Mouse (Mus musculus) left cerebral cortex, adult 8-10 months (tissue): Measurements from ENCODE around the gene Ppy. TPM values are rescaled to one million over a fixed set of nuclear protein-coding genes. Genes with fewer than 3 reads are reported as not detected.

Experiments used
- DNase-seq, 2 experiments: peaks; one replicate each; pipeline ENCODE4 v3.0.0; 2022; ENCODE audit warnings: low spot score in 2 of 2
- total RNA-seq, 4 experiments: library from RNA; stranded (reverse); gene quantifications; 2 replicates each; pipeline ENCODE4 v1.2.4; 2022

Ppy gene
- total RNA-seq: not detected

DNA sequence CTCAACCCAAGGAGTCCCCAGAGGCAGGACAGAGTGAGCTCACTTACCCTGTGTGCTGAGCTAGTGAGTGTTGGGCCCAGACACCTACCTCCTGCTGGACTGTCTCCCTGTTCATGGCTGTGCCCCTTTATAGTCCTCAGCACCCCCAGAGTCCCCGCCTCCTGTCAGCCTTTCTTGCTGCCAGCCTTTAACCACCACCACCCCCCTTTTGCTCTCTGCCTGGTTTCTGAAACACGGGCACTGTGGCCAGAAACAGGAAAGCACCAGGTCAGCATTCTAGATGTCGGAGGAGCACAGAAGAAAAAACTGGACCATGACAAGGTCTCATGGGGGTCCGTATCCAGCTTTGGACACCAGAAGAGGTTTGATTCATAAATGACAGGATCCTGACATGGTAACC lies at the start of gene Ppy:
TSS of gene Ppy (minus strand) at position 101 of the 400 bp plus-strand sequence.
- DNase-seq: no peak

DNA sequence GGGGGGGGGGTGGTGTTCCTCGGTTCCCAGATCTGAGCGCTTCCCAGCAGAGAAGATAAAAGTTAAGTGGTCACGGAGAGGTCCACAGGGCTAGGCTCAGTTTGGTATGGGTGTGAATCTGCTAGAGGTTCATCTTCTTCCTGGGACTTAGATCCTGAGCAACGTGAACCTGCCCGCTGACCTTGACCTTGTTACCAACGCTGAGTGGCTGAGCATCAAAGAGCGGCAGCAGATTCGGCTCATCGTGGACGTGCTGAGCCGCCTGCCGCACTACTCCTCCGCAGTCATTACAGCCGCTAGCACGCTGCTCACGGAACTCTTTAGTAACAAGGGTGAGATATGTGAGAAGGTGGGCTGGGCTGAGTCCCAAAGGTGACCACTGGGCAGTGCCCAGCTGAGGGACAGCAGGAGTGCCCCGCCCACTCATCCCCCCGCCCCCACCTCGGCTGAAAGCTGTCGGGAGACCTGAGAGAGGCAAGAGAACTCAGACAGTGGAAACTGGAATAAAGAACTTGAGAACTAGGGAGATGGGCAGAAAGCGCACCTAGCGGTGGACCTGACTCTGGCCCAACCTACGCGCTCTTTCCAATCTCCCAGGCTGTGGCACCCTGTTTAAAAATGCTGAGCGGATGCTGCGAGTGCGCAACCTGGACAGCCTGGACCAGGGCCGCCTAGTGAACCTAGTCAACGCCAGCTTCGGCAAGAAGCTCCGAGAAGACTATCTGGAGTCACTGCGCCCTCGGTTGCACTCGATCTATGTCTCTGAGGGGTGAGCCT lies 46.3 kb upstream of the Ppy start:
- DNase-seq: no peak

DNA sequence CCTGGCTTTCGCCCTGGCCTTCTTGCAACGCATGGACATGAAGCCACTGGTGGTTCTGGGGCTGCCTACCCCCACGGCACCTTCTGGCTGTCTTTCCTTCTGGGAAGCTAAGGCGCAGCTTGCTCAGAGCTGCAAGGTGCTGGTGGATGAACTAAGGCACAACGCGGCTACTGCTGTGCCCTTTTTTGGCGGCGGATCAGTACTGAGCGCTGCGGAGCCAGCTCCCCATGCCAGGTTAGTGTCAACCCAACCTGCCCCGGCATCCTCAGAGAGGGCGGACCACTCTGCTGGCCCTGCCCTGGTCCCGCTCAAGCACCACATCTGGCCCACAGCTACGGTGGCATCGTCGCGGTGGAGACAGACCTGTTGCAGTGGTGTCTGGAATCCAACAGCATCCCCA lies 45.4 kb upstream of the Ppy start:
- DNase-seq: no peak

DNA sequence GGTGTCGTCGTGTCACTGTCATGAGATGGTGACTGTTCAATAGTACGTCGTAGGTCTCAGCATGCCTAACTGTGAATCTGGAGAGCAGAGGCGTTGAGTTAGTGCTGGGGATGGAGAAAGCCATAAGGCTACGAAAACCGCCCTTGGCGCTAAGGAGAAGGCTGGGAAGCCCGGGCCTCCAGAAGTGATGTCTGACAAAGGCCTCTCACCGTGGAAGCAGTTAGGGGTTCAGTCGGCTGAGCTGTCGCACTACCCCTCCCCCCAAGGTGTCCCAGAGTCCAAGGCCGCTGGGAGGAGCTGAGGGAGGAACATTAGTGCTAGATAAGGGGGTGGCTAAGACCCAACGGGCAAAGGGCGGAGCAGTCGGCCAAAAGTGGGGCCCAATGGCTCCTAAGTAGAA lies 44.9 kb upstream of the Ppy start:
- DNase-seq: no peak

DNA sequence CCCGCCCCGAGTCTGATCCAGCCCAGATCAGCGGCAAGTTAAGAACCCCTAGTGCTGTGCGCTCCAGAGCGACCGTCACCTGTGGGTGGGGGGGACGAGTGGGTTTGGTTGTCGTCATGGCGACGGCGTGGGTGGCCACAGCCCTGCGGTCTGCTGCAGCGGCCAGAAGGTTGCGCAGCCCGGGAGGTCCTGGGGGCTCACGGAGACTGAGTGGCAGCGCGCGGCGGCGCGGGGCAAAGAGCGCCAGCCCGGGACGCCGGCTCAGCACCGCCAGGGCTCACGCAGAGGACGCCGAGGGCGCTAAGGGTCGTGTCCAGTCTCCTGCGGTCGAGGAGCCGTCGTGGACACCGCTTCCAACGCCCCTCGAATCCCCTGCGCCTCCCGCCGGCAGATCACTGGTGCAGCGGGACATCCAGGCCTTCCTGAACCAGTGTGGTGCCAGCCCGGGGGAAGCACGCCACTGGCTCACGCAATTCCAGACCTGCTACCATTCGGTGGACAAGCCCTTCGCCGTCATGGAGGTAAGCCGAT lies 44.4 kb upstream of the Ppy start, which contains the start of gene Nags:
TSS of gene Nags (plus strand) at position 43 of the 531 bp plus-strand sequence.
- no peak for DNase-seq

DNA sequence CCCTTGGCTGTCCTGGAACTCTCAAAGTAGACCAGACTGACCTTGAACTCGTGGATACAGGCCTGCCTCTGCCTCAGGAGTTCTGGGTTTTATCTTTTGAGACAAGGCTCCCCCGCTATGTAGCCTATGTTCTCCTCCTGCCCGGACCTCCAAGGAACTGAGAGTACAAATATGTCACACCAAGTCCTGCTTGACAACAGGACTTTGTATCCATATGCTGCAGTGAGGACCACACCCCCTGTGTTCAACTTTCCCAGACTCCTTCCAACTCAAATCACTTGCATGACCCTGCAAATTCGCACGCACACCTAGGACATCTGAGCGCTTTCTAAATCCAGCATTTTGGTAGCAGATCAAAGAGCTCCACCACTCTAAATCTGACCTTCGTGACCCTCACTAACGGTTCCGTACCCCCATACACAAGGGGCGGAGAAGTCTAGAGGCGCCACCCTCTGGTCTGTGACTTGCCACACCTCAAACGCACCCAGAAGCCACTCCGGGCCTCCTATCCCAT lies 43.9 kb upstream of the Ppy start:
- no peak for DNase-seq

DNA sequence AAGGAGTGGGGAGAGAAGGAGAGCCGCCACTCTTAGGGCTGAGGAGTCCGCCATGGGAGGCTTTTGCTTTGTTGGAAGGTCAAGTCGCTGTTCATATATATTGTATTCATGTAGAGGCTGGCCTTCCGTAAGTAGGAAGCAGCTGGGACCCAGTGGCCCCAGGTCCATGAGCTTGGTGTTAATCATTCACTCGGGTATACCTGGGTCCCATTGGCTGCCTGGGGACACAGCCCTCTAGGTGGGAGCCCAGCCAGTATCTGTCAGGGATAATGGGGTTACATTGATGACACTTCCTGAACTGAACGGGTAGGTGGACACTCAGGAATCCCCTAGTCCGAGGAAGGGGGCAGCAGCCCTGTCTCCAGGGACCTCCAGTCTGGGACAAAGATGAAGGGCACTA lies 41.2 kb upstream of the Ppy start:
- no peak for DNase-seq

DNA sequence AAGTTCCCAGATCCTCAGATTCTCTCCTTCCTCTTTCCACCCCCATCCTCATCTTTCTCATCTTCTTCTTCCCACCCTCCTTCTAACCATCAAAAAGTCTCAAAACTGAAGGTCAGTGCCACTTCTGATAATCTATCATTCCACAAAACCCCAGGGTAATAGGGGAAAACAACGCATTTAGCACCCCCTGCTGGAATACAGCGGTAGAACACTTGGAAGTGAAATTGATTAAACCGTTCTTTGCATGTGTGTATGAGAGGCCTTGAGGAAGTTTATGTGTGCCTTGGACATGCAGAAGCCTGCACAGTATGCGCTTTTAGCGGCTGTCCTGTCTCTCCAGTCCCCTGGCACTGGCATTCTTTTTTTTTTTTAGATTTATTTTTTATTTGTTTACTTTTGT lies 39.4 kb upstream of the Ppy start:
- peak in 1 of 2 experiments; percentile 48 for DNase-seq

DNA sequence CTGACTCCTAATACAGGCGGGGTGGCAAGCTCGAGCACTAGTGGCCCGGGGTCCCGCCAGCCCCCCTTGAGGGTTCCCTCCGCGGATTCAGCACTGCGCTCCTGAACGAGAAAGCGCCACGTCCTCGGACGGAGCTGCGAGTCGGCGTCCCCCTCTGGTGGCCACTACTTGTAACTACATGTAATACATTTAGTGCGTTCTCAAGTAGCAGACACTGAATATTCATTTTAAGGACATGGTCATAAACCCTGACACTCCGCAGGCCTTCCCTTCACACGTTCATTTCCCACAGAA lies 37.3 kb upstream of the Ppy start:
- peak in 1 of 2 experiments; percentile 30 for DNase-seq

DNA sequence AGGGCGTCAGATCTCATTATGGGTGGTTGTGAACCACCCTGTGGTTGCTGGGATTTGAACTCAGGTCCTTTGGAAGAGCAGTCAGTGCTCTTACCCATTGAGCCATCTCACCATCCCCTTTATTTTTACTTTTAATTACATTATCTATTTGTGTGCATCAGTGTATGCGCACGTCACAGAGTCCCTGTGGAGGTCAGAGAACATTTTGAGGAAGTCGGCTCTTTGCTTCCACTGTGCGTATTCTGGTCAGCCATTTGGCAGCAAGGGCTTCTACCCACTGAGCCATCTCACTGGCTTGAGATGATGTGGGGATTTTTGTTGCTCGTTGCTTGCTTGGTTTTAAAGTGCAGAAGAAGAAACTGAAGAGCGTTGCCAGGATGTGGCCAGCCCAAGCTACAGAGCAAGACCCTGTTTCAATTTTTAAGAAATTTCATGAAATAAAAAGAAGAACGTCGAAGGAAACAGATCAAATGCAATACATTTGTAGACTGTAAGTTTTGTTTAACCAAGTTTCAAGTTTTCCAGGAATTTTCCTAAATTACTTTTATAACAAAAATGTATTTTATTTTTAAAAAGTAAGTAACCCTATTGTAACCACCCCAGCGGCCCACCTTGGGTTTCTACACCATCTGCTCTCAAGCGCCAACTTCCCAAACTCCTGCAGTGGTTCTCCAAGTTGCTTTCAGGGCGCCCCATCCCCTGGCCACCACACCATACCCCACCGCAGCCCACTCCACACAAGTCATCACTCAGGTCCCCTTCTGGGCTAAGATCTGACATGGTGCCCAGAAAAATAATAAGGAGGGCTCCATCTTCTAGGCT lies 36.7 kb upstream of the Ppy start:
- DNase-seq: no peak

DNA sequence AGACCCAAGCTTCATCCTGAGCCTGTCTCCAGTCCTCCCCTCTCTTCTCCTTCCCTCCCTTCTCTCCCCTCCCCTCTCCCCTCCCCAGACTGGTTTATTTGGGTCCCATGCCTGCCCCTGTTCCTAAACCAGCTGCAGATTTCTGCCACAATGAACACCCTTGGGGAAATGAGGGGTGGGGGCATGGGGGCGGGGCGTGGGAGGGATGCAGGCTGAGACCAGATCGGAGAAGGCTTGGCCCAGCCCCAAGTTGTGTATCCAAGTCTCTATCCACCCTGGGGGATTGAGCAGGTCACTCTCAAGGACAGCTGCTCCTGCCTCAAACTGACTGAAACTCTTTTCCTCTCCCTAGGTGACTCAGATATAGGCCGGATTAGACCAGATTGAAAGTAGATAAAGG lies 33.4 kb upstream of the Ppy start:
- no peak for DNase-seq

DNA sequence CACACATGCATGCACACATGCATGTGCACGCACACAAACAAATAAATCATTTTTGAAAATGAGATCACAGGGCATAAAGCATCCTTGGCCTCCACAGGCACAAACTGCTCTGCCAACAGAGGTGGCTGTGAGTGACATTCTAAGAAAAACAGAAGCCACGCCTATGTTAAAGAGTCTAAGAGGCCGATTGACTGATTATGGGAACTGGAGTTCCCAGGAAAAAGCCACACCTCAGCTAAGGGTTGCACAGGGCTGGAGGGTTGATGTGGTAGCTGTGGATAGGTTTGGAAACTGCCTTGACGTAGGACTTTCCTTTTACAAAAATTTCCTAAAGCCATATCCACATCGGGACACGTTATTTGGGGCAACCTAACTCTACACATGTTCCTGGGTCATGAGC lies 16.3 kb upstream of the Ppy start:
- DNase-seq: no peak

DNA sequence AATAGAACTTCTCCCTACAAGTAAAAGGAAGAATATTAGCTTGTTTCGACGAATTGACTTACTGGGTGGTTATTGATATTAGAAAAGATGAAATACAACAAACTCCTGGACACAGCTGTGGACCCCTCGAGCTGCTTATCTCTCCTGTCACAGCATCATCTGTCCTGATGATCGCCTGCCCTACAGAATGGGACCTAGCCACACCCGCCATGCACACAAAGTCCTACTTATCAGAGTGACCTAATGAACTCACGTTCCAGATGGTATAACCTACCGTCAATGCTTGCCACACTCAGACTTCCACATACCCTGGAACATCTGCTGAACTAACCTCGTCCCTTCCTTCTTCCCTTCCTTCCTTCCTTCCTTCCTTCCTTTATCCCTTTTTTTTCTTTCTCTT lies 15.1 kb upstream of the Ppy start:
- DNase-seq: no peak

DNA sequence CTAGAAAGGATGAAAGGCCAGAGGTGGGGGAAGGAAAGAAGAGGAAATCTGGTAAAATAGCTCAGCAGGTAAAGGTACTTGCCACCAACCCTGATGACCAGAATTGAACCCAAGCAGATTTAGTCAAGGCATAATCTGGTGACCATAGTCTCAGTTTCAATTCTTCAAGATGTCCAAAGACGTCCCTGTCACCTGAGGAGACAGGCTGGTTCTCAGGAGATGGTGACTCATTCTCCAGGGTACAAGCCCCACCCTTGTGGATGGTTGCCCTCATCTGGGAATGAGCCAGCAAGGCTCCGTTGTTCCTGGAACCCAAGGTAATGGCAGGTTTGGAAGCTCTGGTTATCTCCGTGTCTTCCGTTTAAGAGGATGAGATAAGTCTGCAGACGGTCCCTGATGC lies 10.5 kb upstream of the Ppy start:
- no peak for DNase-seq

DNA sequence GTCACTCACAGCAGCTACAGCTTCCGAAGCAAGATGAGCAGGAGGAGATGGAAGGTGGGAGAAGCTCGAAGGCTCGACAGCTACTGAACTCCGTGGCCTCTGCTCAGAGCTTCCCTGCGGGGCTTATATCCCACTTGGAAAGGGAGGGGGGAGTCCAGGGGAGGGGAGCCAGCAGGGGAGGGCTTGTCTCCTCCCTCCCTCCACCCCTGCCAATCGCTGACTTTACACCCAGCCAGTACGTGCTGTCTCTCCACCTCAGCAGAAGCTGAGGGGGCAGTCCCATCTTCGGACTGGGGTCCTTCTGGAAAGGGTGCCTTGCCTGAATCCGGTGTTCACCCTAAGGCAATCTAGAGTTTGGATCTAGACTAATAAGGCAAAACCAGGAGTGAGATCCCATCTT lies 6.6 kb upstream of the Ppy start, which contains the start of gene Pyy:
TSS of gene Pyy (minus strand) at position 101 of the 400 bp plus-strand sequence.
- no peak for DNase-seq

DNA sequence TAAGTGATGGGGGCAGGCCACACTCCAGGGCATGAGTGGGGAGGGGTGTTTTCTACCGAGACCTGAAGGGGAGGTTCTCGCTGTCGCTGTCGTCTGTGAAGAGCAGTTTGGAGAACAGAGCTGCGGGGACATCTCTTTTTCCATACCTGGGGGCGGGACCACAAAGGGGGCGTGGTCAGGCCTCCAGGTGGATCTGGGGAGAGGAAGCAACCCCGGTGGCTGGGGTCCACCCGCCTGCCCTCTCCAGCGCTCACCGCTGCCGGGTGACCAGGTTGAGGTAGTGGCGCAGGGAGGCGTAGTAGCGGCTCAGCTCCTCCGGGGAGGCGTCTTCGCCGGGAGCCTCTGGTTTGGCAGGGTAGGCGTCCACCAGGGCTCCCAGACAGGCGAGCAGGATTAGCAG lies 5.8 kb upstream of the Ppy start:
- no peak for DNase-seq

DNA sequence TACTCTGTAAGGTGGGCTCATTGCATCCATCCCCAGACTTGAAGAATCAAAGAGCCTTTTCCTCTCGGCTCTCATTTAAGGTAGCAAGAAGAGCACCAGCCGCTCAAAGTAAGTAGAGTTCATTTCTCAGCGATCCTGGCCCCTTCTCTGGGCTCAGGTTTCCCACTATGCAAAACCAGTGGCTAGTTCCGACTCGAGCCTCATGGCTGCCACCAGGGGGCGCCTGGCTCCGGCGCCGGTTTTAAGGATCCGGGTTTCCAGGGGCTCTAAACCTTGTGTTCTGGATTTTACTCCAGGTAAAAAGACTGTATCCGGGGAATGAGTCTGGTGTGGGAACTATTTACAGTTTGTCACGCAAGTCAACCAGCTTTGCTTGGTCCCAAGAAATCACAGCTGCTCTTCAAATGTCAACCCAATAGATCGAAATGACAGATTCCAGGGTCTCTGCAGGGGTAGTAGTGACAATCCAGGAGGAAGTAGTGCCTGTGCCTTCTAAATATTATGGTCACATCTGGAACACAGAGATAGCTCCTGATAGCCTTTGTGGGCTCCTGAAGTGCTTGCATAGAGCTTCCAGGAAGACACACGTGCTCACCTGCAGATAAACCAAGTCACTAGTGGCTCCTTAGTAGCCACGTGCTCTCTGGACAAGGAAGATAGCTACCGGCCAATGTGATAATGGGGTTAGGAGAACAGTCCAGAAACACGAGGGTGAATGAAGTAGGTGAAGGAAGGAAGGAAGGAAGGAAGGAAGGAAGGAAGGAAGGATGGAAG lies 1.6 kb upstream of the Ppy start:
- DNase-seq: no peak

DNA sequence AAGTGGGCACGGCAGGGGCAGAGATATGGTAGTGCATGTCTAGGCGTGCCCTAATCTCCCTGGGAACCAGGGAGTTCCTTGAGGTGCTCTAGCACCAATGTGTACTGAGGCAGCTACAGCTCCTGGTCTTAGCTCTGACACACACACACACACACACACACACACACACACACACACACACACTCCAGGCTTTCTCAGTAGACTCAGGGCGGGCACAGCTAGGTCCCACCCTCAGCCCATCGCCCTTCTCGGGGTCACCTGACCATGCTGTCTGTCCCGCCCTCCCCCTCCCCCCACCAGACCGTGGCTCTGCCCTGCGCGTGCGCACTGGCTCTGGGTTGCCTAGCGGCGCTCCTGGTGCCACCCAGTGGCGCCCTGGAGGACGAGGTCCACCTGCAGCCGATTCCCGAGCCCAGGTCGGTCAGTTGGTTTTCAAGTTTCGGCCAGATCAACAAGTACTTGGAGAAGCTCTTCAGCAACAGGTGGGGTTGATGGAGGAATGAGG lies 4.2 kb downstream of the Ppy start:
- peak; percentile 47 to 64 for DNase-seq

DNA sequence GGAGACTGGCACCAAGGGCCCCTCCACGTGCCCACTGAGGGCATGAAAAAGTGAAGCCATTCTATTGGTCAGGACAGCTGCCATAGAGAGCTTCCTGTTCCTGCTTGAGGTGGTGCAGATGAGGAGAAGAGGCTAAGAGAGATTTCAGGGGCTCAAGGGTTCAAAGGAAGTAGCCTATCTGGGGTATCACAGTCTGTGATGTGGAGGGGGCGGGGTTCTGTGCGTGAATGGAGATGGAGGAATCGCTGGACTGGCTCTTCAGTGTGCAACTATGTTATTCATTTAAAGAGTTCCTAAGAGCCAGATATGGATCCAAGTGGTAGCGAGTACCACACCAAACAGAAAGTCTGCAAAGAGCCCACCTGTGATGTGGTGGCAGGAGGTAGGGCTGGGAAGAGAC lies 4.7 kb downstream of the Ppy start:
- no peak for DNase-seq

DNA sequence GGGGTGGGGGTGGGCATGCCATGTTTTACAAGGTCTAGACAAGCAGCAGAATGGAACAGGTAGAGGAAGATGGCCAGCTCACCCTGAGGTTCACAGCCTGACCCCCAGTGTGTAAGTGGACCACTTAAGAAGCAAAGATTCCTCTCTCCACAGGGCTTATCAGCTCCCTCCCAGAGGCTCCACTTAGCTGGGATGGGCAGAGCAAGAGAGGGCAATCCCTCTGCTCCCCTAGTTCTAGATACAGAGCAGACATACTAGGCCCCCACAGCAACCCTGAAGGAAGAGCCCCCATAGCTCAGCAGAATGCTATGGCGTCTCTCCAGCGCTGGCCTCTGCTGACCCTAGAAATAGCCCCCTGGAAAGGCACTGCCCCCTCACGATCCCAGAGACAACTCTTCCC lies 5.4 kb downstream of the Ppy start:
- no peak for DNase-seq

DNA sequence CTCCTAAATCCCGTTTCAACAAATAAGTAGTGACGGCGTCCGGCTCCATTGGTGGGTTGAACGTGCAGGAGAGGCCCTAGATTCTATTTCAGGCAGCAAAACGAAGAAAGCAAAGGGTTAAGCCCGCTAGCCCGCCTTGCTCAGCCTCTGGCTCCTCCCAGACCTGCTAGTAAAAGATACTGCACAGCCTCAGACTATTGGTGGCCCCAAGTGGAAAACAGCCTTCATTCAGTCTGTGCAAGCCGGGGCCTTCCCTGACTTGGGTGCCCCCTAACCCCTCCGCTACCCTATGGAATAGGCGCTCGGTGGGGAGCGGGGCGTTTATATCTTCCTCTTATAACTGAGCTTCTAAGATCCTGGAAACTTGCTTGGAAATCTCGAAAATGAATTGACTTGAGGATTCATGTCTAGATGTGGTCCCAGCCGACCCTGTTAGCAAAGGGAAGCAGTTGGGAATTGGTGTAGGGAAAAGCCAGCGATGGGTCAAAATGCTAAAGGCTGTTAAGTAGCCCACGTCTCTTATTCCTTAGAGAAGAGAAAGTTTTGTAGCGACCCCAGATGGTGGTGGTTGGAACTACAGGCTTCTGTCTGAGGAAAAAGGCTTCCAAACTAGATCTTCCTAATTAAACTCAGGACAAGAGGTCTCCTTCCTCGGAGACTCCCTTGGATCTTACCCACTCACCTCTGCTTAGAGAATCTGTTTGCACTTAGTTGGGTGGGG lies 11.9 kb downstream of the Ppy start:
- peak; percentile 56 to 70 for DNase-seq
